Mouse (Mus musculus) thymus, adult 18-20 months (tissue): ENCODE measurements at regions not wholly inside any gene's neighbourhood (a gene's known extent, or its start where the extent isn't known, plus 50 kb on each side); places are given as distances from the start of the nearest gene placed in this dataset.

ENCODE experiments used
- DNase-seq, 2 experiments: peaks; one replicate each; pipeline ENCODE4 v3.0.0; 2022; ENCODE audit warnings: mixed read lengths in 2 of 2

GRCm38 (mm10) chr15:74461935-74462334, 174.2 kb downstream of the Mroh4 start:
- no peak for DNase-seq

- DNase-seq = no peak
Observed at GRCm38 (mm10) chr15:74459345-74459975, 176.7 kb downstream of the Mroh4 start.

- no peak for DNase-seq
Observed at GRCm38 (mm10) chr15:74458940-74459339, 177.2 kb downstream of the Mroh4 start.

DNA sequence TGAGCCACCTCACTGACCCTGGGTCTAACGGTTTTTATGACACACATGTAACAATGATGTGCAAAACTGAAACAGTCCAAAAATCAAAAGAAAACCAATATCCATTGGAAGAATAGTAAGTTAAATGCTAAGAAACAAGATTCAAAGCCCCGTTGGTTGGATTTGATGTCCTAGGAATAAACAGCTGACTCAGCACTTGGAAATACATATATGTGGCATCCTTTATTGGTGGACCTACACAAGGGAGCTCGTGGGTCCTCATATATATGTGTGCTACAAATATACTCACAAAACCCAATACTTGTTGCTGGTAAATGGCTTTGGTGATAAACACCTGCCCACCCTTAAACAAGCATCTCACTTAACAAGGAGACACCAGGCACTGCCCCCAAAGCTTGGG, 178.2 kb downstream of the Mroh4 start:
- no peak for DNase-seq

DNA sequence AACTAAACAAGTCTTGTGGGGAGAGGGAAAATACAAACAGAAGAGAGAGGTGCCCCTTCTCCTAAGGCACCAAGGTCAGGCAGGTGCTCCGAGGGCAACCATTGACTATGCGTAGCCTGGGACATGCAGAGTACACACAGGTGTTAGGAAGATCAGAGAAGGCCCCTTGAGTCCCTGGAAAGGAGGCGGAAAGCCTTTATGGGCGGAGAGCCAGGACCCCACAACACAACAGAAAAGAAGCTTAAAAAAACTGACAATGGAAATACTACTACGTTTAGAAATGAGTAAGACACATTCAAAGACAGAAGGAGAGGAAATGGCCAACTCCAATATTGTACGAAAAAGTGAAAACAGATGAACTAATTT, 179.5 kb downstream of the Mroh4 start:
- no peak for DNase-seq

- DNase-seq = no peak
Observed at GRCm38 (mm10) chr15:74455921-74456674, 180.1 kb downstream of the Mroh4 start.

DNA sequence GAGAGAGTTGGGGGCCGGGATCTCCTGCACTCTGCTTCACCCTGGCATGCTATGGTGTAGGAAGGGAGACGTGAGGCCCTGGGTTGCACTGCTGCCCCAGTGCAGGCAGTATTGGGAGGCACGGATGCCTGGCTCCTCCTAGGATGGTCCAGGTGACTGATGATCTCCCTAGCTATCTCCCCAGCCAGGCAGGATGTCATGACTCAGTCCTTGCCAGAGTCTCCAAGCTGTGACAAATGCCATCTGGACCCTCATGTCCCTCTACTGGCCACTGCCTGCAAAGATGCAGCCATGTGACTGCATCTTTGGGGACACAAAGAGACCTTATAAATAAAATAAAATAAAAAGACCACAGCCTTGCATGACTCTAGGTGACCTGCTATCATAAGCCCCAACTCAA, 181.6 kb downstream of the Mroh4 start:
- DNase-seq = no peak

DNA sequence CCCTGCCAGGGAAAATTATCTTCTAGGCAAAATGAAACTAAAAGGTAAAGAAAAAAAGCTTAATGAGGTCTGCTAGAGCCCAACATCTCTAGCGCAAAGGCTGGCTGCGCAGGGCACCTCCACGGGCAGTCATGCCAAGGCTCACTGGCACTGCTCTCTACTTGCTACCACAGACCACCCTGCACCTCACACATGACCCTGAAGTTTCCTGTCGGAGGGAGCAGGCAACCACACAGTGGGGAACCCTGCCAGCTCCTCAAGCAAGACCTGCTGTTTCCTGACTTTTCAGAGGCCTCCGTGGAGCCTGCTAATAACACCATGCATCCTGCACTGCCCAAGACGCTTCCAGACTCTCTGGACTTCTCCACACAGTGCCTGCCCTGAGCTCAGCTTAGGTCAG, 182.3 kb downstream of the Mroh4 start:
- DNase-seq = no peak

- DNase-seq = no peak
Observed at GRCm38 (mm10) chr15:74452426-74452825, 183.7 kb downstream of the Mroh4 start.

- no peak for DNase-seq
Observed at GRCm38 (mm10) chr15:74441889-74442288, 194.3 kb downstream of the Mroh4 start.

- no peak for DNase-seq
Observed at GRCm38 (mm10) chr15:74426989-74427388, 209.2 kb downstream of the Mroh4 start.

GRCm38 (mm10) chr15:74423001-74423400, 213.2 kb downstream of the Mroh4 start:
- no peak for DNase-seq

DNA sequence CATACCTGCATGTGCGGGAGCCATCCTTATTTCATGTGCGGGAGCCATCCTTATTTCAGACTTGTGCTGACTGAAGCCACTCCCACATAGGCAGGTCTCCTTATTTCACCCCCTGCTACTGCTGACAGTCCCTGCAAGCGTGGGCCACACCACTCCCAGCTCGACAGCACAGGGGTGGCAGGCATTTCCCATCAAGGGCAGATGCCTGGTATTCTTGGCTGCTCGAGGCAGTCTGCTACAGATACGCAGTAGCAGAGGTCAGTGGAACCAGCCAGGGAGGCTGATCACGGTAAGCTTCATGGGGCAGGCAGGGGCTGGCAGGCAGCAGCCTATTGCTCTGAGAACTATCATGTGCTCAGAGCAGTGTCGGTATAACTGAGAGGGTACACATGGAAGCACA, 215.6 kb downstream of the Mroh4 start:
- no peak for DNase-seq

DNA sequence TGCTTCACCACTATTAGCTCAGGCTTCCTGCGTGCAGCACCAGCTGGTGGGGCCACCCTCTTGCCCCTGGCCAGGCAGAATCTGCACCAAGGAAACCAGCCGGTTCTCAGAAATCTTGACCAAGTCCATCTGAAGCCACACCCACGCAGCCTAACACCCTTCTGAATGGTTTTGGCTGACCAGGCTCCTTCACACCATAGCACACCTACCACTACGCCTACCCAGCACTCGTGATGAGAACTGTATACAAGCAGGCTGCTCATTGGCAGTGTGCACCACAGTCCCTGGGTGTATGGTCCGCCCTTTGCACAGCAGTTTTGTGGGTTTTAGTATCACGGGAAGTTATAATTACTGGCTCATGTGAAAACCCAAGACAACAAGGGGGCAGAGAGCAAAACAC, 217.5 kb downstream of the Mroh4 start:
- no peak for DNase-seq

DNA sequence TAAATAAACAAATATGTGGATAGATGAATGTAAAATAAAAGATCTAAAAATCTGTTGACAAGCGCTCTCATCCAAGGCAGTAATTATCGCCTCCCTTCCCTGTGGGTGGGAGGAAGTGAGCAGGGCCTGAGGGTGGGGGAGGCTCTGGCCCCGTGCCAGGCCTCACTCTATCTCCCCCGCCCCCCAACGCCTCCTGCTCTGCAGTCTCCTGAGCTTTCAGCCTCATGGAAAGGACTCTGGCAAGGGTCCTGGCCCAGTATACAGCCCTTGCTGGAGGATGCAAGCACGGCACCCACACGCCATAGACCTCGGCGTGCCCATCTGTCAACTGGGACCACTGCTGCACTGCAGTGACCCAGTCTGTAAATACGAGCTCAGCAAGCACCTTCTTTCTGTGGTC, 222.9 kb downstream of the Mroh4 start:
- no peak for DNase-seq

DNA sequence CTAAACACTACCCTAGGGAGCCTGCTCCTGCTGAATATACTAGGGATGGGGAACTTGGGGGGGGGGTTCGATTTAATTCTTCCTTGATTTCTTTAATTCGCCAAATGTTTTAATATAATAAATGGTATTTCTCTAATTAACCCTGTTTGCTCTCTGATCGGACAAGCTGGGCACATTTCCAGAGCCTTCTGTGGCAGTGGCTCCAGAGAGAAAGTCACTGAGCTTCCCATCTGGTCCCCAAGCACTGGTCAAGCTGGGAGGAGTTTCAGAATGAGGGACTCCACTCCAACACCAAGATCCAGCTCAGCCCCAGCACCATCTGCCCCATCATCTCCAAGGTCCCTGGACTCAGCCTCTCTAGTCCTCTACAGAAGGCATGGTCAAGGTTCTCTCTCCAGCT, 223.9 kb downstream of the Mroh4 start:
- DNase-seq = no peak

- no peak for DNase-seq
Observed at GRCm38 (mm10) chr15:74411097-74411496, 225.1 kb downstream of the Mroh4 start.

DNA sequence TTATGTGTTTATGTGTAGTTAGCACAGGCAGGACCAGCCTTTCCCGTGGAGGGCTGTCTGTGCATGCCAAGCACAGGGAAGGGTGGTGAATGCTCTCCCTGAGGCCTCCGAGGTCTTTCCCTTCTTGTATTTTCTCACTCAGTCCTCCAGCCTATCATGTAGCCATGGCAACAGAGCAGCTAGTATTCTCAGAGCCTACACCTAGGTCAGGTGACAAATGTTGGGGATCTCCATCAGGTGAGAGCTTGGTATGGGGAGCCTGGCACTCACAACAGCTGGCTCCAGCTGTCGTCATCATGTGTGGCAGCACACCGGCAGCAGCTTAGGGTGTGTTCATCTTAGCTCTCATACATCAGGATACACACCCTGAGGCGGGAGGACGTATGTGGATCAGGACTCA, 231.3 kb downstream of the Mroh4 start:
- no peak for DNase-seq

GRCm38 (mm10) chr15:74401275-74401674, 234.9 kb downstream of the Mroh4 start:
- no peak for DNase-seq

- no peak for DNase-seq
Observed at GRCm38 (mm10) chr15:74396029-74396428, 240.1 kb downstream of the Mroh4 start.

- DNase-seq = no peak
Observed at GRCm38 (mm10) chr15:74387533-74387932, 248.6 kb downstream of the Mroh4 start.

DNA sequence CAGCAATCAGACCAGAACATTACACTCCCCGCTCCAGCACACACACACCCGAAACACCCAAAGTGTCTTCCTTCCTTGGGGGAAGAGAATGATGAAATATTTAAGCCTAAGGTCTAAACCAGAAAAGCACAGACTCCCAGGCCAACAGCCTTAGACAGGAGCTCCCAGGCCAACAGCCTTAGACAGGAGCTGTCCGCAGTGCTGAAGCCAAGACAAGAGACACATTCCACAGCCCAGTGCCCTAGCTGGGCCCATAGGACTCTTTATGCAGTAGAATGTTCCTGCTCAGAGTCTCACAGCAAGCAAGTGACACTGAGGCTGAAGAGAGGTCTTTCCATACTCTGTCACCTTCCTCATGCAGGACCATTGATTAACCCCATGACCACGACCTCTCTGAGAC, 253.6 kb downstream of the Mroh4 start:
- no peak for DNase-seq

DNA sequence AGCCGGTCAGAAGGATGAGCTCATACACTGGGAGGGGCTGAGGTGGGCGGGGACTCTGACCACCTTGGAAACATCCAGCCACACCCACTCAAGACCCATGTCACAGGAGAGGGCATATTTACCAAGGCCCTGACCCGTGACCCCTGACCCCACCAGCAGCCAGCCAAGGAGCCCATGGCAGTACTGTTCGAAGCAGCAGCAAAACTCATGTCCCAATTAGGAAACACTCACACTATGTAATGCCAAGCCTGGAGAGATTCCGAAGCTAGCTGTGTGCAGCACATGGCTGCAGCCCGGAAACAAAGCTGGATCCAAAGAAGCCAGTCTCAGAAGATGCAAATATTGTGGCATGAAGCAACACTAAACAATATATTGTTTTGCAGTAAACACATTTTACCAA, 256.8 kb downstream of the Mroh4 start:
- DNase-seq = no peak

GRCm38 (mm10) chr15:74369461-74369860, 266.7 kb downstream of the Mroh4 start:
- no peak for DNase-seq

DNA sequence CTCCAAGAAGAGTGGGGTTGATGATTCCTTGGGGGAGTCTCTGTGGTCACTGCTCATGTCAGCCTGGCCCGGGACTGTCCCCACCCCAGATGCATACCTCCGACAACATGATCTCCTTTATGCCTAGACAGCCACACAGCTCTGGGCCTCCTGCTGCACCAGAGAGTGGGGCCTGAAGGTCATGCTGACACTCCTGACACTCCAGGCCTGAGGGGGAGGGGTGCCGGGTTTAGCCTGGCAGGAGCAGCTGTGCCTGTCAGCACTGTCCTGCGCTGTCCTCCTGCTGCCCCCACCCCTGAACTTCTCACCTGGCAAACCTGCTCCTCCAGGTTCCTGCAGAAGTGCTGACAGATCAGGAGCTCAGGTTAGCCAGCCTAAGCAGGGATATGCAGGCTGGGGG, 288.2 kb downstream of the Mroh4 start:
- no peak for DNase-seq
